Mouse (Mus musculus) olfactory bulb, adult 2 months (tissue): Measurements from ENCODE around the gene Luc7l. TPM values are rescaled to one million over a fixed set of nuclear protein-coding genes. Genes with fewer than 3 reads are reported as not detected.
A peak's percentile ranks its signal among the peaks of the same experiment; 100 is the strongest.
"Not testable (repeated sequence)": the region's sequence is repeated elsewhere in the genome, so short reads cannot be mapped to it uniquely, and the experiment has no call there.

Experiments
- H3K27ac ChIP-seq: fragments of 200-500 bp; 2 replicates; pipeline ENCODE4 v1.5.1; 2012; ENCODE audit warnings: low read depth, low read length; ENCODE audit not compliant: insufficient read depth
- H3K4me1 ChIP-seq: fragments of 200-500 bp; 2 replicates; pipeline ENCODE4 v1.6.1; 2012; ENCODE audit warnings: low read length; ENCODE audit not compliant: control insufficient read depth, insufficient read depth
- H3K4me3 ChIP-seq: fragments of 200-500 bp; 2 replicates; pipeline ENCODE4 v1.5.1; 2012; ENCODE audit warnings: mild to moderate bottlenecking, low read depth, low read length, moderate library complexity; ENCODE audit not compliant: insufficient read depth
- CTCF ChIP-seq: fragments of 200-500 bp; IDR thresholded peaks from 2 replicates; pipeline ENCODE4 v1.5.1; 2012; ENCODE audit warnings: low read depth, mild to moderate bottlenecking, low read length, moderate library complexity; ENCODE audit not compliant: insufficient read depth
- POLR2A ChIP-seq: fragments of 200-500 bp; IDR thresholded peaks from 2 replicates; pipeline ENCODE4 v1.6.1; 2012; ENCODE audit warnings: mild to moderate bottlenecking, low read depth, low read length, moderate library complexity; ENCODE audit not compliant: insufficient read depth
- WGBS: fragments of 180-500 bp; shearing (Covaris S2); methylation state at CpG from one replicate; pipeline ENCODE4 v1.1.7; 2018; 5-methylcytosine and 5-hydroxymethylcytosine counted together
- polyA plus RNA-seq: library from polyadenylated mRNA; stranded (reverse); fragments of >200 nt; gene quantifications from 2 replicates; pipeline ENCODE4 v1.2.4, GENCODE M21; 2012; ENCODE audit warnings: low replicate concordance; ENCODE audit not compliant: missing spikeins, insufficient read depth, insufficient read length

The Luc7l gene
- polyA plus RNA-seq, 1 experiment: not detected

GRCm38 (mm10) chr17:26243471-26244100, 9.1 kb upstream of the Luc7l start:
- H3K27ac ChIP-seq: peak overlapping the region; percentile 59
- peak overlapping the region; percentile 86 for H3K4me3 ChIP-seq
- no peak for TF ChIP-seq CTCF
- TF ChIP-seq POLR2A: no peak
- under 1% methylated on average over 32 of the region's 32 CpGs for WGBS
- peaks cover 6% of the 10 kb centered on the region for H3K4me1 ChIP-seq

- WGBS: 4% methylated on average over 33 of the region's 33 CpGs
These were observed 8.4 kb upstream of the Luc7l start, which contains the start of gene Fam234a for GRCm38 (mm10) chr17:26244101-26244841. Gene Fam234a (minus strand): TSS chr17:26244242.

GRCm38 (mm10) chr17:26251886-26252538, 684 bp upstream of the Luc7l start:
- no peak overlapping the region for H3K4me3 ChIP-seq
- H3K4me1 ChIP-seq: no peaks in the 10 kb centered on the region; the same call in 1 of the 2 replicates
- 52% methylated on average over 4 of the region's 4 CpGs for WGBS
- H3K27ac ChIP-seq: no peak overlapping the region
- no peak for TF ChIP-seq CTCF
- TF ChIP-seq POLR2A: no peak

More at GRCm38 (mm10) chr17:26244101-26244841, 8.4 kb upstream of the Luc7l start, which contains the start of gene Fam234a:
- Histone ChIP-seq H3K27ac (peak within 1 kb of the TSS; percentile 85), H3K4me3 (peak within 1 kb of the TSS; percentile 86), H3K4me1 (peaks cover 6% of the 10 kb centered on the region)
- TF ChIP-seq CTCF (no peak), POLR2A (peak; percentile 44; the same call in 1 of the 2 replicates)

GRCm38 (mm10) chr17:26253399-26253798, 703 bp downstream of the Luc7l start:
- H3K27ac ChIP-seq: peak overlapping the region; percentile 87
- TF ChIP-seq POLR2A: no peak
- TF ChIP-seq CTCF: 0 out of 2 replicates have a peak, but pooled peaks have one; percentile 5
- H3K4me3 ChIP-seq: peak overlapping the region; percentile 80
- no peaks in the 10 kb centered on the region; the same call in 1 of the 2 replicates for H3K4me1 ChIP-seq
- WGBS: under 1% methylated on average over 24 of the region's 24 CpGs

GRCm38 (mm10) chr17:26255313-26255712, 2.6 kb downstream of the Luc7l start:
- Histone ChIP-seq H3K27ac (no peak overlapping the region), H3K4me3 (no peak overlapping the region), H3K4me1 (no peaks in the 10 kb centered on the region; the same call in 1 of the 2 replicates)
- 94% methylated on average over 7 of the region's 7 CpGs for WGBS
- TF ChIP-seq CTCF (no peak), POLR2A (no peak)

GRCm38 (mm10) chr17:26261826-26262225, 9.1 kb downstream of the Luc7l start:
- Histone ChIP-seq H3K27ac (no peak overlapping the region), H3K4me1 (no peaks in the 10 kb centered on the region), H3K4me3 (no peak overlapping the region)
- WGBS: 77% methylated on average over 4 of the region's 4 CpGs
- TF ChIP-seq POLR2A (no peak), CTCF (no peak)

- TF ChIP-seq CTCF (no peak), POLR2A (no peak)
- no peaks in the 10 kb centered on the region for H3K4me1 ChIP-seq
- H3K4me3 ChIP-seq: no peak overlapping the region
- WGBS: 97% methylated on average over 3 of the region's 3 CpGs
- H3K27ac ChIP-seq: no peak overlapping the region
These were observed 9.7 kb downstream of the Luc7l start for GRCm38 (mm10) chr17:26262384-26262783.

- TF ChIP-seq CTCF (no peak), POLR2A (no peak)
- 74% methylated on average over 1 of the region's 1 CpGs for WGBS
- no peak overlapping the region for H3K4me3 ChIP-seq
- no peaks in the 10 kb centered on the region for H3K4me1 ChIP-seq
- no peak overlapping the region for H3K27ac ChIP-seq
These were observed 16.2 kb downstream of the Luc7l start for GRCm38 (mm10) chr17:26268851-26269250.

- WGBS: 92% methylated on average over 10 of the region's 10 CpGs
- not testable (repeated sequence) for H3K4me1 ChIP-seq, H3K4me3 ChIP-seq, H3K27ac ChIP-seq
These were observed 16.9 kb downstream of the Luc7l start for GRCm38 (mm10) chr17:26269577-26269976.
